Mouse (Mus musculus): ENCODE measurements around the gene Krt8. TPM values are rescaled to one million over a fixed set of nuclear protein-coding genes. Genes with fewer than 3 reads are reported as not detected.

The Krt8 gene
- polyA plus RNA-seq, 1 experiment from 2014 or later: 1,065 TPM

DNA sequence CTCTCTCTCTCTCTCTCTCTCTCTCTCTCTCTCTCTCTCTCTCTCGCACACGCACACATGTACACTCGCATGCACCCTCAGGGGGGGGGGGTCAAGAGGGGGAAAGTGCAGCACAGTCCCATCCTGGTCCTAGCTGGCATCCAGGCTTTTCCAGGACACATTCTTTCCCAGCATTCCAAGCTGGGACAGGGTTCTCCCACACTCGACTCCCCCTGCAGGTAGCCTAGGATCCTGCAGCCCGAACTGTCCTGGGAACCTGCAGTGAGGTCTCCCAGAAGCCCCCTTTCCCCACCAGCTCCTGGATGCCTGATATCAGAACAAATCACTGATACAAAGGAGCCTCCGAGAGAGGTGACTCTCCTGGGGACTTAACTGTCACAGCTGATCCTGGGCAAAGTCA is 33.7 kb downstream of the Krt8 start:
- Histone ChIP-seq H3K27me3 (replicated peaks; ENCODE audit: control insufficient read depth, insufficient read depth, low read length) (no peaks in the 10 kb centered on the region), H3K4me2 (ENCODE audit: low read depth, low read length) (no peak overlapping the region), H3K4me1 (ENCODE audit: control insufficient read depth, insufficient read depth, low read length) (peaks cover 18% of the 10 kb centered on the region; the same call in 1 of the 2 replicates), H3K27ac (ENCODE audit: low read length) (no peak overlapping the region), H3K36me3 (ENCODE audit: control insufficient read depth, insufficient read depth, low read length) (no peaks in the 10 kb centered on the region), H3K9me3 (ENCODE audit: control insufficient read depth, low read length) (no peaks in the 10 kb centered on the region), H3K4me3 (ENCODE audit: low read length) (no peak overlapping the region), H3K9ac (ENCODE audit: low read depth, low read length) (no peak overlapping the region)
- no peak for ATAC-seq
- 9% methylated on average over 3 of the region's 6 CpGs for WGBS

DNA sequence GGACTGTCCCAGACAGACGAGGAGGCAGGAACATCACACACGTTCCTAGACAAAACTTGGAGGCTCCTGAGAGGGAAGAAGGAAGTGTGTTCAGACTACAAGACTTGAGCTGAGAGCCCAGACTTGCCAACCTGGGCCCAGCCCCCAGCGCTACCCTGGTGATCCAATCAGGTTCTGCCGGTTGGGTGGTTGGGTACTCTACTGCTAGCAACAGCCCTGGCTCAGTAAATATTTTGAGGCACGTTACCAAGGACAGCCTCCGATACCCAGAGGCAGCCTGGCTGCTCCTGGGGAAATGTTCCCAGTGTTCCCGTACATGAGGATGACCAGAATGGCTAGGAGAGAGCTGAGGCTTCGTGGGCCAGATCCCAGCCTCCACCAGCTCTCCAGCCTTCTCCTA is 37.5 kb downstream of the Krt8 start:
- H3K27ac ChIP-seq (ENCODE audit: low read length): no peak overlapping the region
- ATAC-seq: peak; percentile 58; the same call in 1 of the 2 replicates
- no peak overlapping the region for H3K9ac ChIP-seq (ENCODE audit: low read depth, low read length)
- no peaks in the 10 kb centered on the region for H3K27me3 ChIP-seq (replicated peaks; ENCODE audit: control insufficient read depth, insufficient read depth, low read length)
- no peaks in the 10 kb centered on the region for H3K9me3 ChIP-seq (ENCODE audit: control insufficient read depth, low read length)
- no peaks in the 10 kb centered on the region for H3K4me1 ChIP-seq (ENCODE audit: control insufficient read depth, insufficient read depth, low read length)
- H3K4me3 ChIP-seq (ENCODE audit: low read length): no peak overlapping the region
- WGBS: 71% methylated on average over 8 of the region's 8 CpGs
- H3K4me2 ChIP-seq (ENCODE audit: low read depth, low read length): no peak overlapping the region
- H3K36me3 ChIP-seq (ENCODE audit: control insufficient read depth, insufficient read depth, low read length): no peaks in the 10 kb centered on the region

DNA sequence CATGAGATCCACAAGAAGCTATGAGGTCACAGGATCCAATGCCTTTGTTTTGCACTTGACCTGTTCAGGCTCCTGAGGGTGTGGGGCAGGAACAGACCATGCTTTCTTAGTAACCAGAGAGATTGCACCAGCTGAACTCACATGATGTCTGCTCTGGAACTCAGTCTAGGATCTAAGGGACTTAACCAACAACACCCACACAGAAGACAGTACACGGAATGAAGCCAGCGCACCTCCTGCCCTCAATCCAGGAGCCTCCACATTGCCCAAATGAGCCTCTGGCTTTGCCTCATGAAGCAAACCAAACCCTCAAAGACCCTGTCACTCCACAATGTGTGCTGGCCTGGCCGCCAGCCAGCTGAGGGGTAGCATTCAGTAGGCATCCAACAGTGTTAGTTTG is 45.4 kb downstream of the Krt8 start:
- Histone ChIP-seq H3K9me3 (ENCODE audit: control insufficient read depth, low read length) (no peaks in the 10 kb centered on the region), H3K27ac (ENCODE audit: low read length) (no peak overlapping the region), H3K27me3 (replicated peaks; ENCODE audit: control insufficient read depth, insufficient read depth, low read length) (no peaks in the 10 kb centered on the region), H3K4me3 (ENCODE audit: low read length) (no peak overlapping the region), H3K36me3 (ENCODE audit: control insufficient read depth, insufficient read depth, low read length) (no peaks in the 10 kb centered on the region), H3K9ac (ENCODE audit: low read depth, low read length) (no peak overlapping the region), H3K4me1 (ENCODE audit: control insufficient read depth, insufficient read depth, low read length) (no peaks in the 10 kb centered on the region), H3K4me2 (ENCODE audit: low read depth, low read length) (no peak overlapping the region)
- no peak for ATAC-seq
- 82% methylated on average over 3 of the region's 3 CpGs for WGBS

DNA sequence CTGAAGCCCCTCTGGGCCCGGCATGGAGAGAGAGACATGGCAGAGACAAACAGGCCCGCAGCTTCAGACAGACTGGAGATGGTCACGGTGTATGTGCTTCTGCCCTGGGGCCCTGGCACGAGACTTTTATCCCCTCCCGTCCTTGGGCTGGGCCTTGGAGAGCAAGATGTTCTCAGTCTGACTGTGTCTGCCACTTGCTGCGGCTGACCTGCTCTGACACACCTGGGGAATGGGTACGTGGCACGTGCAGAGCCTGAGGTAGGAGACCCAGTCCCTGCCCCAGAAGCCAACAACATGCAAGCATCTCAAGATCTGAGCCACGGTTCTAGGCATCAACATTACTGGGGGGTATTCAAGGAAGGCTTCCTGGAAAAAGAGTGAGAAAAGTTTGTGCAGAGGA is 50.1 kb downstream of the Krt8 start, which contains the start of gene Krt78:
Krt78 (minus strand) TSS at position 101 of the 400 bp plus-strand sequence.
- Histone ChIP-seq H3K4me1 (ENCODE audit: control insufficient read depth, insufficient read depth, low read length) (peaks cover 8% of the 10 kb centered on the region; the same call in 1 of the 2 replicates), H3K36me3 (ENCODE audit: control insufficient read depth, insufficient read depth, low read length) (no peaks in the 10 kb centered on the region), H3K4me3 (ENCODE audit: low read length) (no peak within 1 kb of the TSS), H3K27me3 (replicated peaks; ENCODE audit: control insufficient read depth, insufficient read depth, low read length) (no peaks in the 10 kb centered on the region), H3K9me3 (ENCODE audit: control insufficient read depth, low read length) (no peaks in the 10 kb centered on the region), H3K27ac (ENCODE audit: low read length) (no peak within 1 kb of the TSS), H3K4me2 (ENCODE audit: low read depth, low read length) (no peak within 1 kb of the TSS), H3K9ac (ENCODE audit: low read depth, low read length) (no peak within 1 kb of the TSS)
- ATAC-seq: no peak
- 92% methylated on average over 9 of the region's 9 CpGs for WGBS

DNA sequence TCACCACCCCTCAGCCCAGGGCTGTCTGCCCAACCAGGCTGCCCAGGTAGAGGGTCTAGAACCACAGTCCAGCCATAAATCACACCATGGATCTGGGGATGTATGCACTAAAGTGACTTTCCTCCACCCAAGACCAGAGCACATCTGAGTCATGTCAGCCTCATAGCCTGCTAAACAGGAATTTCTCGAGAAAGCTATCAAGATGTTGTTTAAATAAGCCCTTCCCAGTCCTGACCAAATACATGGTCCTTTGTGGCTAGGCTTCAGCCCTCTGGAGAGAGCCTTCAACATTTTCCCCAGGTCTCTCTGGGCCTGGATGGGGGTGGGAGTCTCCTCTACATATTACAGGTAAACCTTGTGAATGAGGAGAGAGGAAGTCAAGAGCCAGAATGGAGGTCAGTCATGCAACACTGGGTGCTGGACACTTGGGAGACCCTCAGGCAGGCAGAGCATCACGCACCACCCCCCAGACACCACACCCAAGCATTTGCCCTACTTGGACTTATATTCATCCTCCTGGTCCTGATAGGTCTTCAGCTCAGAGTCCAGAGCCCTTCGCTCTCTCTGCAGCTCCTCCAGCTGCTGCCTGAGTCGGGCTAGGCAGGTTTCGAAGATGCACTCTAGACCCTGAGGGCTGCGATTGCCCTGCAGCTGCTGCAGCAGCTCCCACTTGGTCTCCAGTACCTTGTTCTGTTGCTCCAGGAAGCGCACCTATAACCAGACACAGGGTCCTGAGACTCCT is 51.4 kb downstream of the Krt8 start:
- H3K9me3 ChIP-seq (ENCODE audit: control insufficient read depth, low read length): no peaks in the 10 kb centered on the region
- ATAC-seq: peak; percentile 23; the same call in 1 of the 2 replicates
- no peaks in the 10 kb centered on the region for H3K36me3 ChIP-seq (ENCODE audit: control insufficient read depth, insufficient read depth, low read length)
- H3K4me1 ChIP-seq (ENCODE audit: control insufficient read depth, insufficient read depth, low read length): peaks cover 8% of the 10 kb centered on the region; the same call in 1 of the 2 replicates
- no peak overlapping the region for H3K4me2 ChIP-seq (ENCODE audit: low read depth, low read length)
- no peaks in the 10 kb centered on the region for H3K27me3 ChIP-seq (replicated peaks; ENCODE audit: control insufficient read depth, insufficient read depth, low read length)
- WGBS: 72% methylated on average over 7 of the region's 7 CpGs
- no peak overlapping the region for H3K4me3 ChIP-seq (ENCODE audit: low read length)
- no peak overlapping the region for H3K27ac ChIP-seq (ENCODE audit: low read length)
- no peak overlapping the region for H3K9ac ChIP-seq (ENCODE audit: low read depth, low read length)

Other genes starting within 250 kb of the Krt8 start
- gene Krt72, start 218.0 kb downstream of the Krt8 start, polyA plus RNA-seq (2015; fragmentation: Nextera tagmentation; extraction: Ambion mirVana): not detected in 2 replicates
- not detected in 2 replicates for gene Krt73, start 202.1 kb downstream of the Krt8 start, polyA plus RNA-seq (2015; fragmentation: Nextera tagmentation; extraction: Ambion mirVana)
- gene Krt2, start 186.3 kb downstream of the Krt8 start, polyA plus RNA-seq (2015; fragmentation: Nextera tagmentation; extraction: Ambion mirVana): not detected in 2 replicates
- gene Krt1, start 153.7 kb downstream of the Krt8 start, polyA plus RNA-seq (2015; fragmentation: Nextera tagmentation; extraction: Ambion mirVana): 0.48 and 0.49 TPM in 2 replicates
- gene Krt77, start 134.8 kb downstream of the Krt8 start, polyA plus RNA-seq (2015; fragmentation: Nextera tagmentation; extraction: Ambion mirVana): 0.13 TPM in 1 of 2 replicates, not detected in the other
- not detected in 2 replicates for gene Krt76, start 111.6 kb downstream of the Krt8 start, polyA plus RNA-seq (2015; fragmentation: Nextera tagmentation; extraction: Ambion mirVana)
- 1.0 TPM in 1 of 2 replicates, not detected in the other for gene Krt4, start 79.7 kb downstream of the Krt8 start, polyA plus RNA-seq (2015; fragmentation: Nextera tagmentation; extraction: Ambion mirVana)
- 0.06 TPM in 1 of 2 replicates, not detected in the other for gene Krt79, start 64.2 kb downstream of the Krt8 start, polyA plus RNA-seq (2015; fragmentation: Nextera tagmentation; extraction: Ambion mirVana)
- 0.07 and 0.17 TPM in 2 replicates for gene Krt78, start 50.2 kb downstream of the Krt8 start, polyA plus RNA-seq (2015; fragmentation: Nextera tagmentation; extraction: Ambion mirVana)
- gene Krt18, start 23.7 kb upstream of the Krt8 start, polyA plus RNA-seq (2015; fragmentation: Nextera tagmentation; extraction: Ambion mirVana): 353 and 370 TPM in 2 replicates
- gene Eif4b, start 69.3 kb upstream of the Krt8 start, polyA plus RNA-seq (2015; fragmentation: Nextera tagmentation; extraction: Ambion mirVana): 112 and 117 TPM in 2 replicates
- gene Tns2, start 95.9 kb upstream of the Krt8 start, polyA plus RNA-seq (2015; fragmentation: Nextera tagmentation; extraction: Ambion mirVana): 26.4 and 28.6 TPM in 2 replicates
- gene Spryd3, start 131.8 kb upstream of the Krt8 start, polyA plus RNA-seq (2015; fragmentation: Nextera tagmentation; extraction: Ambion mirVana): 27.5 and 28.0 TPM in 2 replicates
- 11.8 and 11.9 TPM in 2 replicates for gene Igfbp6, start 139.9 kb upstream of the Krt8 start, polyA plus RNA-seq (2015; fragmentation: Nextera tagmentation; extraction: Ambion mirVana)
- gene Soat2, start 146.0 kb upstream of the Krt8 start, polyA plus RNA-seq (2015; fragmentation: Nextera tagmentation; extraction: Ambion mirVana): 25.0 and 31.2 TPM in 2 replicates
- gene Zfp740, start 198.8 kb upstream of the Krt8 start, polyA plus RNA-seq (2015; fragmentation: Nextera tagmentation; extraction: Ambion mirVana): 33.6 and 35.3 TPM in 2 replicates
- 33.2 and 38.4 TPM in 2 replicates for gene Csad, start 200.2 kb upstream of the Krt8 start, polyA plus RNA-seq (2015; fragmentation: Nextera tagmentation; extraction: Ambion mirVana)
- 9.5 and 10.3 TPM in 2 replicates for gene Itgb7, start 227.5 kb upstream of the Krt8 start, polyA plus RNA-seq (2015; fragmentation: Nextera tagmentation; extraction: Ambion mirVana)

Data from intestine, embryonic 16.5 days (tissue).